Mouse (Mus musculus) c-Kit-positive CD71-positive TER-119-negative erythroid progenitor cells, embryonic 14.5 days (primary cell): ENCODE measurements around the gene Nfu1.

Experiments used
- DNase-seq: peaks from one replicate; pipeline ENCODE4 v3.0.0-alpha.2; 2013; ENCODE audit warnings: low read depth

Gene Nfu1

GRCm38 (mm10) chr6:87075092-87075685 is 66.2 kb downstream of the Nfu1 start:
- no peak for DNase-seq
